Mouse (Mus musculus): ENCODE results near the gene Sebox.

The Sebox gene

GRCm38 (mm10) chr11:78502909-78503650, at the start of gene Sebox:
Gene Sebox (plus strand): TSS chr11:78503447.
- no peak for DNase-seq (ENCODE audit: low read depth, low spot score)

GRCm38 (mm10) chr11:78453675-78454074, 49.6 kb upstream of the Sebox start:
- no peak for DNase-seq (ENCODE audit: low read depth, low spot score)

- no peak for DNase-seq (ENCODE audit: low read depth, low spot score)
Measured at GRCm38 (mm10) chr11:78454276-78454675, 49.0 kb upstream of the Sebox start.

- no peak for DNase-seq (ENCODE audit: low read depth, low spot score)
Measured at GRCm38 (mm10) chr11:78455308-78455707, 47.9 kb upstream of the Sebox start.

- no peak for DNase-seq (ENCODE audit: low read depth, low spot score)
Measured at GRCm38 (mm10) chr11:78458740-78459139, 44.5 kb upstream of the Sebox start.

- no peak for DNase-seq (ENCODE audit: low read depth, low spot score)
Measured at GRCm38 (mm10) chr11:78461894-78462293, 41.4 kb upstream of the Sebox start.

GRCm38 (mm10) chr11:78462669-78463068, 40.6 kb upstream of the Sebox start:
- DNase-seq (ENCODE audit: low read depth, low spot score), result no peak

- no peak for DNase-seq (ENCODE audit: low read depth, low spot score)
Measured at GRCm38 (mm10) chr11:78463286-78464036, 39.8 kb upstream of the Sebox start.

GRCm38 (mm10) chr11:78465116-78465515, 38.1 kb upstream of the Sebox start:
- no peak for DNase-seq (ENCODE audit: low read depth, low spot score)

- peak; percentile 40 for DNase-seq (ENCODE audit: low read depth, low spot score)
Measured at GRCm38 (mm10) chr11:78465568-78466180, 37.6 kb upstream of the Sebox start, which contains the start of gene Slc46a1. Gene Slc46a1 (plus strand): TSS chr11:78465697.

GRCm38 (mm10) chr11:78466242-78466912, 36.9 kb upstream of the Sebox start:
- DNase-seq (ENCODE audit: low read depth, low spot score), result no peak

- DNase-seq (ENCODE audit: low read depth, low spot score), result no peak
Measured at GRCm38 (mm10) chr11:78467515-78467914, 35.7 kb upstream of the Sebox start.

GRCm38 (mm10) chr11:78467932-78468331, 35.3 kb upstream of the Sebox start:
- DNase-seq (ENCODE audit: low read depth, low spot score), result no peak

GRCm38 (mm10) chr11:78471326-78472103, 31.7 kb upstream of the Sebox start:
- DNase-seq (ENCODE audit: low read depth, low spot score), result no peak

- DNase-seq (ENCODE audit: low read depth, low spot score), result no peak
Measured at GRCm38 (mm10) chr11:78475289-78475688, 28.0 kb upstream of the Sebox start.

- DNase-seq (ENCODE audit: low read depth, low spot score), result no peak
Measured at GRCm38 (mm10) chr11:78483639-78484038, 19.6 kb upstream of the Sebox start.

GRCm38 (mm10) chr11:78488168-78488567, 15.1 kb upstream of the Sebox start:
- no peak for DNase-seq (ENCODE audit: low read depth, low spot score)

GRCm38 (mm10) chr11:78490781-78491241, 12.4 kb upstream of the Sebox start:
- no peak for DNase-seq (ENCODE audit: low read depth, low spot score)

- no peak for DNase-seq (ENCODE audit: low read depth, low spot score)
Measured at GRCm38 (mm10) chr11:78495904-78496303, 7.3 kb upstream of the Sebox start.

GRCm38 (mm10) chr11:78497071-78497541, 6.1 kb upstream of the Sebox start:
- DNase-seq (ENCODE audit: low read depth, low spot score), result no peak

Measured in brain, embryonic 18.5 days (tissue).